Comparison of ENCODE assay signal across 13 mouse cellular contexts in genomic region chr7:120361159-120361558, GRCm38 (mm10). TPM values are rescaled to one million over a fixed set of nuclear protein-coding genes. Genes with fewer than 3 reads are reported as not detected.
A peak's percentile ranks its signal among the peaks of the same experiment; 100 is the strongest.
DNase-seq lines count a peak whose midpoint lies in the region; ATAC-seq and TF ChIP-seq lines count a peak whose summit lies in the region.
"Had no signal": no experiment of that assay in that cellular context is flagged by ENCODE, and none has a peak within 500 bp of the region (broad histone marks: within the 10 kb centered on the region; RNA-seq: fewer than 3 reads in every experiment).

No protein-coding gene starts in this region.

- ATAC-seq in inflammation-experienced regulatory T-cells, adult 6 months = no peak

- no peaks in the 10 kb centered on the region for H3K9me3 ChIP-seq in ES-E14 (ENCODE audit: control insufficient read depth, insufficient read depth, low read depth, low read length)
- H3K9me3 ChIP-seq in limb, embryonic 10.5 days (replicated peaks) = no peaks in the 10 kb centered on the region
- H3K9me3 ChIP-seq: embryonic facial prominence, embryonic 13.5 days; neural tube, embryonic 12.5 days had no signal

- no peaks in the 10 kb centered on the region for H3K36me3 ChIP-seq in ES-E14 (ENCODE audit: control insufficient read depth, insufficient read depth, low read length, poor library complexity, severe bottlenecking)
- H3K36me3 ChIP-seq in limb, embryonic 10.5 days = no peaks in the 10 kb centered on the region
- H3K36me3 ChIP-seq: embryonic facial prominence, embryonic 13.5 days; neural tube, embryonic 12.5 days had no signal

- no peak overlapping the region for H3K27ac ChIP-seq in layer of hippocampus, adult 2 months
- no peak overlapping the region for H3K27ac ChIP-seq in ES-E14 (ENCODE audit: insufficient read depth, low read depth, low read length, poor library complexity, severe bottlenecking)
- H3K27ac ChIP-seq in limb, embryonic 10.5 days = no peak overlapping the region
- H3K27ac ChIP-seq: embryonic facial prominence, embryonic 13.5 days; neural tube, embryonic 12.5 days had no signal

- 39% methylated on average over 13 of the region's 13 CpGs for WGBS in limb, embryonic 10.5 days

- peak; percentile 18; the same call in 1 of the 2 replicates for TF ChIP-seq CTCF in layer of hippocampus, adult 2 months (conservative IDR thresholded peaks at IDR 0.05)

- H3K9ac ChIP-seq in ES-E14 (ENCODE audit: insufficient read depth, low read depth, low read length, poor library complexity, severe bottlenecking) = no peak overlapping the region
- H3K9ac ChIP-seq: embryonic facial prominence, embryonic 13.5 days; neural tube, embryonic 12.5 days had no signal

- H3K4me1 ChIP-seq in ES-E14 (ENCODE audit: control insufficient read depth in 2 of 2, insufficient read depth in 2 of 2, low read length in 2 of 2, poor library complexity in 1 of 2) = no peaks in the 10 kb centered on the region
- no peaks in the 10 kb centered on the region for H3K4me1 ChIP-seq in limb, embryonic 10.5 days
- H3K4me1 ChIP-seq: embryonic facial prominence, embryonic 13.5 days; neural tube, embryonic 12.5 days had no signal

- no peak overlapping the region for H3K4me3 ChIP-seq in layer of hippocampus, adult 2 months
- H3K4me3 ChIP-seq in ES-E14 (ENCODE audit: insufficient read depth in 1 of 2, low read depth in 1 of 2, low read length in 2 of 2, poor library complexity in 1 of 2, severe bottlenecking in 1 of 2) = no peak overlapping the region
- no peak overlapping the region for H3K4me3 ChIP-seq in limb, embryonic 10.5 days
- H3K4me3 ChIP-seq: embryonic facial prominence, embryonic 13.5 days; neural tube, embryonic 12.5 days had no signal

- peak; percentile 23 to 43 for DNase-seq in cerebellum, postnatal 14 days
- no peak for DNase-seq in cerebellum, adult 9-10 months
- no peak for DNase-seq in layer of hippocampus, adult 2 months (ENCODE audit: low spot score in 2 of 2)
- DNase-seq in layer of hippocampus, adult 18-20 months (ENCODE audit: low spot score in 2 of 2) = no peak
- peak; percentile 54 for DNase-seq in ES-E14 (ENCODE audit: low read depth, low spot score)
- peak; percentile 53 for DNase-seq in limb, embryonic 10.5 days (ENCODE audit: low spot score)
- no peak for DNase-seq in frontal cortex, adult 2 months (ENCODE audit: extremely low spot score in 1 of 2, low spot score in 1 of 2)
- DNase-seq: B cell, adult 2 months had no signal

- H3K27me3 ChIP-seq in limb, embryonic 10.5 days (ENCODE audit: low read depth, poor library complexity, severe bottlenecking) = no peaks in the 10 kb centered on the region
- H3K27me3 ChIP-seq: embryonic facial prominence, embryonic 13.5 days; neural tube, embryonic 12.5 days had no signal

- in situ Hi-C loops in ES-E14 (cut with MboI; ENCODE audit: low sequenced_read_pairs in 2 of 2, unreplicated experiment in 2 of 2) = no loop called here

TF ChIP-seq in ES-E14, 5 proteins besides CTCF, POLR2A, EP300 and RAD21:
- TF ChIP-seq ZNF384 (IDR thresholded peaks at IDR 0.05; ENCODE audit: low read depth, low read length) = no peak
- TF ChIP-seq CHD2 (IDR thresholded peaks at IDR 0.05; ENCODE audit: low read depth, low read length) = no peak
- no peak for TF ChIP-seq HCFC1 (IDR thresholded peaks at IDR 0.05; ENCODE audit: borderline replicate concordance, insufficient read depth, low read length)
- TF ChIP-seq MAFK (IDR thresholded peaks at IDR 0.05; ENCODE audit: insufficient read depth, low read depth, low read length) = no peak
- no peak for TF ChIP-seq ZC3H11A (IDR thresholded peaks at IDR 0.05; ENCODE audit: borderline replicate concordance, low read depth, low read length)

RNA-seq across cellular contexts. Expression of gene Abca15, which starts 32.7 kb away (rescaled TPM):
- not detected for total RNA-seq in layer of hippocampus, adult 2 months (2021)
- not detected for total RNA-seq in layer of hippocampus, adult 18-20 months (2021)
- total RNA-seq in ES-E14 (2012; rRNA removed) = not detected in 2 replicates
- not detected in 2 replicates for polyA plus RNA-seq in limb, embryonic 10.5 days (2016; fragmentation: Nextera tagmentation; extraction: Ambion mirVana)
- polyA plus RNA-seq in inflammation-experienced regulatory T-cells, adult 6 months (2017; shearing (Covaris generic)) = under 1 TPM in 1 of 3 experiments, not detected in 2; 0.07 TPM
- 0.04 TPM in 1 of 2 replicates, not detected in the other for polyA plus RNA-seq in frontal cortex, adult 2 months (2012; rRNA removed)
- total RNA-seq: heart, postnatal 10 days; liver, adult 2 months had no signal
- polyA plus RNA-seq: embryonic facial prominence, embryonic 13.5 days; liver, adult 2 months; neural tube, embryonic 12.5 days had no signal

RNA-seq across cellular contexts. Expression of gene Abca16, which starts 48.3 kb away (rescaled TPM):
- total RNA-seq in layer of hippocampus, adult 2 months (2021) = not detected
- not detected for total RNA-seq in layer of hippocampus, adult 18-20 months (2021)
- 0.54 and 0.74 TPM in 2 replicates for total RNA-seq in ES-E14 (2012; rRNA removed)
- polyA plus RNA-seq in limb, embryonic 10.5 days (2016; fragmentation: Nextera tagmentation; extraction: Ambion mirVana) = not detected in 2 replicates
- not detected for polyA plus RNA-seq in inflammation-experienced regulatory T-cells, adult 6 months (2017; shearing (Covaris generic))
- not detected in 2 replicates for polyA plus RNA-seq in frontal cortex, adult 2 months (2012; rRNA removed)
- total RNA-seq: heart, postnatal 10 days; liver, adult 2 months had no signal
- polyA plus RNA-seq: embryonic facial prominence, embryonic 13.5 days; liver, adult 2 months; neural tube, embryonic 12.5 days had no signal

Comparison
In these comparisons a context has a peak if more than half of its experiments do, and no peak if none do; other contexts are left out.
1. DNase-seq: peak in cerebellum, postnatal 14 days (2 of 2), ES-E14 (single experiment) and limb, embryonic 10.5 days (single experiment); none in cerebellum, adult 9-10 months (single experiment), layer of hippocampus, adult 2 months (0 of 2), layer of hippocampus, adult 18-20 months (0 of 2) and frontal cortex, adult 2 months (0 of 2).